Mouse (Mus musculus) lung, postnatal 36 days (tissue): ENCODE data around the gene Abcc4.

Experiments
- DNase-seq: peaks from one replicate; pipeline ENCODE4 v3.0.0; 2022; ENCODE audit warnings: mixed read lengths

The Abcc4 gene

GRCm38 (mm10) chr14:118705808-118706731, at the start of gene Abcc4:
Abcc4 (minus strand) TSS chr14:118706219.
- DNase-seq, result peak; percentile 86

GRCm38 (mm10) chr14:118751193-118751753, 45.3 kb upstream of the Abcc4 start:
- DNase-seq, result no peak

GRCm38 (mm10) chr14:118750505-118751192, 44.6 kb upstream of the Abcc4 start:
- DNase-seq, result no peak

- no peak for DNase-seq
Measured at GRCm38 (mm10) chr14:118749715-118750114, 43.7 kb upstream of the Abcc4 start.

GRCm38 (mm10) chr14:118749068-118749467, 43.0 kb upstream of the Abcc4 start:
- no peak for DNase-seq

- no peak for DNase-seq
Measured at GRCm38 (mm10) chr14:118742862-118743261, 36.8 kb upstream of the Abcc4 start.

- no peak for DNase-seq
Measured at GRCm38 (mm10) chr14:118741780-118742179, 35.8 kb upstream of the Abcc4 start.

GRCm38 (mm10) chr14:118737251-118737888, 31.4 kb upstream of the Abcc4 start:
- no peak for DNase-seq

- no peak for DNase-seq
Measured at GRCm38 (mm10) chr14:118735114-118735513, 29.1 kb upstream of the Abcc4 start.

- DNase-seq, result no peak
Measured at GRCm38 (mm10) chr14:118733146-118733545, 27.1 kb upstream of the Abcc4 start.

GRCm38 (mm10) chr14:118730631-118731030, 24.6 kb upstream of the Abcc4 start:
- DNase-seq, result no peak

GRCm38 (mm10) chr14:118725467-118725866, 19.4 kb upstream of the Abcc4 start:
- DNase-seq, result no peak

GRCm38 (mm10) chr14:118723920-118724693, 18.1 kb upstream of the Abcc4 start:
- no peak for DNase-seq

- DNase-seq, result no peak
Measured at GRCm38 (mm10) chr14:118719566-118720174, 13.7 kb upstream of the Abcc4 start.

- peak; percentile 50 for DNase-seq
Measured at GRCm38 (mm10) chr14:118718576-118718975, 12.6 kb upstream of the Abcc4 start.

- peak; percentile 64 for DNase-seq
Measured at GRCm38 (mm10) chr14:118716372-118717312, 10.6 kb upstream of the Abcc4 start.

GRCm38 (mm10) chr14:118714720-118715119, 8.7 kb upstream of the Abcc4 start:
- peak; percentile 30 for DNase-seq

GRCm38 (mm10) chr14:118714320-118714719, 8.3 kb upstream of the Abcc4 start:
- DNase-seq, result no peak

- no peak for DNase-seq
Measured at GRCm38 (mm10) chr14:118713869-118714268, 7.8 kb upstream of the Abcc4 start.

- DNase-seq, result no peak
Measured at GRCm38 (mm10) chr14:118713408-118713807, 7.4 kb upstream of the Abcc4 start.

- no peak for DNase-seq
Measured at GRCm38 (mm10) chr14:118712889-118713288, 6.9 kb upstream of the Abcc4 start.
